Mouse (Mus musculus) testis, adult 2 months (tissue): ENCODE data around the gene Gm37240. TPM values are rescaled to one million over a fixed set of nuclear protein-coding genes. Genes with fewer than 3 reads are reported as not detected.

Experiments
- H3K27ac ChIP-seq: fragments of 200-500 bp; 2 replicates; pipeline ENCODE4 v1.5.1; 2012; ENCODE audit warnings: low read depth, low read length; ENCODE audit not compliant: control insufficient read depth, insufficient read depth
- H3K27me3 ChIP-seq: fragments of 200-500 bp; 2 replicates; pipeline ENCODE4 v1.6.1; 2012; ENCODE audit warnings: mild to moderate bottlenecking, low read length, moderate library complexity; ENCODE audit not compliant: control insufficient read depth, insufficient read depth
- H3K36me3 ChIP-seq: fragments of 200-500 bp; 2 replicates; pipeline ENCODE4 v1.6.1; 2012; ENCODE audit warnings: mild to moderate bottlenecking, low read length; ENCODE audit not compliant: control insufficient read depth, insufficient read depth
- H3K4me1 ChIP-seq: fragments of 200-500 bp; 2 replicates; pipeline ENCODE4 v1.6.1; 2012; ENCODE audit warnings: low read length; ENCODE audit not compliant: control insufficient read depth, insufficient read depth
- H3K4me3 ChIP-seq: fragments of 200-500 bp; 2 replicates; pipeline ENCODE4 v1.5.1; 2012; ENCODE audit warnings: low read depth, mild to moderate bottlenecking, low read length, moderate library complexity, mixed read lengths; ENCODE audit not compliant: control insufficient read depth
- CTCF ChIP-seq: fragments of 200-500 bp; IDR thresholded peaks from 2 replicates; pipeline ENCODE4 v1.5.1; 2012; ENCODE audit warnings: low read depth, mild to moderate bottlenecking, inconsistent platforms, low read length, moderate library complexity; ENCODE audit not compliant: control insufficient read depth, insufficient read depth, insufficient replicate concordance
- POLR2A ChIP-seq: fragments of 200-500 bp; IDR thresholded peaks from 2 replicates; pipeline ENCODE4 v1.6.1; 2012; ENCODE audit warnings: low read depth, mild to moderate bottlenecking, inconsistent platforms, low read length, moderate library complexity; ENCODE audit not compliant: control insufficient read depth
- polyA plus RNA-seq: library from polyadenylated mRNA; depleted of rRNA; stranded (reverse); fragments of >200 nt; gene quantifications from 2 replicates; pipeline ENCODE4 v1.2.3, GENCODE M21; 2012

Gene Gm37240
- polyA plus RNA-seq, 1 experiment: not detected

DNA sequence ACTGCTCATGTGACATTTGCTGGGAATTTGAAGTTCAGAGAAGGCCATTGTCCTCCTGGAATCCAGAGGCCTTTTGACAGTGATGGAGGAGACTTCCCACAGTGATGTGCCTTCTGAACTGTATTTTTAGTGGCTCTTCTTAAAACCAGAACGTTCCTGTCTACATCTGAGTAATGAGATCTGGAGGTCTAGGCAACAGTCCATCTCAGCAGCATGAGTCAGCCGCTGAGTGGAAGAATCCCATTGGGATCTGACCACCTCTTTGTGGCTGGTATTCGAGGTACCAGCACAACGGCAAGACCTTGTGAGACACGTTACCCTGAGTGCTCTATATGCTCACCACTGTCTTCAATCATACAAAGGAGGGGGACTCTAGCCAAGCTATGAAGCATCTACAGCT, 723.9 kb downstream of the Gm37240 start:
- Histone ChIP-seq H3K4me1 (no peaks in the 10 kb centered on the region), H3K36me3 (no peaks in the 10 kb centered on the region), H3K27me3 (no peaks in the 10 kb centered on the region), H3K4me3 (no peak overlapping the region), H3K27ac (no peak overlapping the region)
- TF ChIP-seq POLR2A: no peak
- no peak for TF ChIP-seq CTCF

DNA sequence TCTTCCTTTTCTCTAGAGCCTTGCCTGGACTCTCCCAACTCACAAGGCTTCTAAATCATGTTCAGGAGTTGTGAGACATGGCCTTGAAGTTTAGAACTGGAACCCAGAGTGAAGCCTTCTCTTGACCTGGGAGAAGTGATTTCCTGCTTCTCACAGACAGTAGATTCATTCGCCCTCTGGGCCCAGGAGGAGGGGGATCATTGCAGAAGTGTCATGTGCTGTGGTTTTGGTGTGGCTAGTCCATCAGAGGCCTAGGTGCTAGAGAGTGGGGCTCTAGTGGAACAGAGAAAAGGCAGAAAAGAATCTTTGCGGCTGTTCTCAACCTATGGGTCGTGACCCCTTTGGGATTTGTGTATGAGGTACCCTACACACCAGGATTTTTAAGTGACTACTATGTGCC, 724.9 kb downstream of the Gm37240 start:
- Histone ChIP-seq H3K4me1 (no peaks in the 10 kb centered on the region), H3K27ac (no peak overlapping the region), H3K27me3 (no peaks in the 10 kb centered on the region), H3K36me3 (no peaks in the 10 kb centered on the region), H3K4me3 (no peak overlapping the region)
- no peak for TF ChIP-seq CTCF
- TF ChIP-seq POLR2A: no peak

DNA sequence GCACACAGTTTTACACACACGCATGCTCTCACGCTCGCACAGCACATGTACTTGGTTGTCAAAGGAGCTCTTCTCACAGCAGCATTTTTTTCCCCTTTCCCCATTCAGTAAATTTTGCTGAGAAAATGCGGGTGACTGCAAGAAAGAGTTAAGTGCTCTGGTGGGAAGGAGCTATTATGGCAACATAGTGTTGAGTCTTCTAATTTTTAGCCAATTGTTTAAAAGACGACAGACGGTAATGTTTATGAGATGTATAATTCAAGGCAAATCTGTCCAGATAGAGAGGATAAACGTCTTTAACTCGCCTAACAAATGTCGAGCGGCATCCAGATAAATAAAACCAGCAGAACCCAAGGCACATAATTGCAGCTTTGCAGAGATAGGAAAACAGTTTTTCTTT, 726.5 kb downstream of the Gm37240 start:
- H3K4me1 ChIP-seq: no peaks in the 10 kb centered on the region

DNA sequence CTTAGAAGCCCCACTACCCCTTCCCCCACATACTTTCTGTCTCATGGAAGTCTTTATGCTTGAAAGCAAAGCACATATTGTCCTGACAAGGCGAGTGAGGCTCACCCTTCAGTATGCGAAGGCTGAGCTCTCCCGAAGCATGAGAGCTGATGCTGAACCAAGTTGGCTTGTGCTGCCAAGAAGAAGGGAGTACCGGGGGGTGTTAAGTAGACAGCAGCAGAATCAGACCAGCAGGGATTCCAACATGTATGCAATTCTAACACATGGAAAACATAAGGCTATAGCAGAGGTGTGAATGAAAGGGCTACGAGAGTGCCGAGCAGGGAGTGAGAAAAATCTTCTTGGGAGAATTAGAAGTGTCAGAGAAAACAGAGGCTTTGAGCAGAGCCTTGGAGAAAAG, 727.7 kb downstream of the Gm37240 start:
- TF ChIP-seq CTCF (no peak), POLR2A (no peak)
- no peaks in the 10 kb centered on the region for H3K36me3 ChIP-seq

More for the DNA sequence above, 726.5 kb downstream of the Gm37240 start:
- no peak for TF ChIP-seq POLR2A
- Histone ChIP-seq H3K4me3 (no peak overlapping the region), H3K27ac (no peak overlapping the region), H3K36me3 (no peaks in the 10 kb centered on the region), H3K27me3 (no peaks in the 10 kb centered on the region)

DNA sequence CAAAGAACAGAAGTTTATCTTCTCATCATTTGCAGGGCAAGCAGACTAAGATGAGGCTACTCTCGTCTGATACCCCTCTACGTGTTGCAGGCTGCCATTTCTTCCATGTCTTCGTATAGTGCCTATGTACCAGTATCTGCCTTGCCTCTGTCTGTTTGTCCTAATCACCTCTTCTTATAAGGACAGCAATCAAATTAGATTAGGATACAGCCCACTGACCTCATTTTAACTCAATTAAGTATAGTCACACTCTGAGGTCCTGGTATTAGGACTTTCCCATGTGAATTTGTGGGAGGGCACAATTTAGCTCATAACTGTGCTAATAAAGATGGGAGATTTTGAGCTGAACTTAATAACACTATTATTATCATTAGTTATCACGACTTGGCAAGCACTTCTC, 738.5 kb downstream of the Gm37240 start:
- Histone ChIP-seq H3K4me1 (no peaks in the 10 kb centered on the region), H3K36me3 (no peaks in the 10 kb centered on the region), H3K4me3 (no peak overlapping the region), H3K27ac (no peak overlapping the region), H3K27me3 (no peaks in the 10 kb centered on the region)
- no peak for TF ChIP-seq POLR2A
- TF ChIP-seq CTCF: no peak

More for the DNA sequence above, 727.7 kb downstream of the Gm37240 start:
- no peak overlapping the region for H3K4me3 ChIP-seq
- H3K27me3 ChIP-seq: no peaks in the 10 kb centered on the region
- H3K27ac ChIP-seq: no peak overlapping the region
- H3K4me1 ChIP-seq: no peaks in the 10 kb centered on the region

DNA sequence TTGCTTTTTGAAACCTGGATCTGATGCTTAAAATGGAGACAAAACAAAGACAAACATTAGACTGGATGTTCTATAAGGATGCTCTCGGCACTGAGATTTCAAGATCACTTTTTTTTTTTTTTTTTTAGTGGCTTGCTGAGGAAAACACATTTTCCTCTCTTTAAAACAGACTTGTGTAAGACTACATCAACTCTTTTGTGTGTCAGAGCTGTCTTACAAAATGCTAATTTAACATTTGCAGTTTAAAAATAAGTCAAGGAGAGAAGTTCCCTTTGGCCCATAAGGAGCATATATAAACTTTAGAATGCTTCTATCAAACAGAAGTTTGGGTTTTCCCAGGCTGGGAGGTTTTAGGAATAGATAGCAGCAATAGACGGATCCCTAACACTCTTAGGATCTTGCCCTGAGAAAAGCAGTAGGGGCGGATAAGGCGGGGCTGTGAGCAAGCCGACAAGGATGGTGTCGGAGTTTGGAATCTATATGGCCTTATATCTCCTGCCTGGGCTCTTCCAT, 739.2 kb downstream of the Gm37240 start:
- TF ChIP-seq CTCF (no peak), POLR2A (no peak)
- Histone ChIP-seq H3K4me1 (no peaks in the 10 kb centered on the region), H3K27ac (no peak overlapping the region), H3K4me3 (no peak overlapping the region), H3K27me3 (no peaks in the 10 kb centered on the region), H3K36me3 (no peaks in the 10 kb centered on the region)

DNA sequence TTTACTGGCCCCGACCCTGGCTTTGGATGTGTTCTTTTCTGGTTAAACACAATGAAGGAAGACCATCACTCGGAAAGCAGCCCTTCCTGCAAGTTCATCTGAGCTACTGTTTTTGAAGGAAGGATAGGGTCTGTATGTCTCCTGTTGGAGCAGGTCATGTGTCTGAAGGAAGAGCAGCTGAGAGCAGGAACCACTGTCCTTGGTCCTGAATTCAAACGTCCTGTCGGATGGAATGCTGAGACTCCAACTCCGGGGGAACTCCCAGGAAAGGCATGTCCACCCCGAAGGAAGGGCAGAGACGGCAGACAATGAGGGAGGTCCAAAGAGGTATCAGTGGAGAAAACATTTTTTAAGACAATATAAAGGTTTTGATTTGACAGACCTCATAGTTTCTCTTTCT, 741.8 kb downstream of the Gm37240 start:
- TF ChIP-seq POLR2A: no peak
- TF ChIP-seq CTCF: no peak
- Histone ChIP-seq H3K4me3 (no peak overlapping the region), H3K27ac (no peak overlapping the region), H3K36me3 (no peaks in the 10 kb centered on the region), H3K27me3 (no peaks in the 10 kb centered on the region), H3K4me1 (no peaks in the 10 kb centered on the region)

DNA sequence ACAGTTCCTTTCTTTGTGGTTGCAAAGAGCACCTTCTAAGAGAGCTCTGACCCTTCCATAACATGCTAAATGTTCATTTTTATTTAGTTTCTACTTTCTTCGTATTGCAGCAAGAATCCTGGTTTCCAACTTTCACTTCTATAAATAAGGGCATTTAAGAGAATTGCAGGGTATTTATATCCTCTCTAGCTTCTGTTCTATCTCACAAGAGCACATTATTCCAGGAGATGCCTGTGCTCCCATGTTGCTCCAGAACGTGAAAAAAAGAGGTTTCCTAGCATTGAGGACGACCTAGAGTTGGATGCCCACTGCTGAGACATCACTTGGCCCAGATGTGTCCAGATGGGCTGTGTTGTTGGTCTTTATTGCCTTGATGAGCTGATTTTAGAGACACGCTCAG, 742.2 kb downstream of the Gm37240 start:
- Histone ChIP-seq H3K36me3 (no peaks in the 10 kb centered on the region), H3K4me1 (no peaks in the 10 kb centered on the region), H3K27ac (no peak overlapping the region), H3K4me3 (no peak overlapping the region), H3K27me3 (no peaks in the 10 kb centered on the region)
- TF ChIP-seq POLR2A: no peak
